Mouse (Mus musculus) ovary, postnatal 10 days (tissue): ENCODE data around the gene Pdzd7.
A peak's percentile ranks its signal among the peaks of the same experiment; 100 is the strongest.
"Not testable (repeated sequence)": the region's sequence is repeated elsewhere in the genome, so short reads cannot be mapped to it uniquely, and the experiment has no call there.

Experiments used
- DNase-seq: peaks from one replicate; pipeline ENCODE4 v3.0.0; 2022; ENCODE audit warnings: low spot score

Gene Pdzd7

GRCm38 (mm10) chr19:45058113-45058839, 12.8 kb upstream of the Pdzd7 start:
- DNase-seq, result peak; percentile 66

GRCm38 (mm10) chr19:45057724-45058112, 12.2 kb upstream of the Pdzd7 start:
- no peak for DNase-seq

GRCm38 (mm10) chr19:45056908-45057698, 11.6 kb upstream of the Pdzd7 start:
- no peak for DNase-seq

- no peak for DNase-seq
Observed at GRCm38 (mm10) chr19:45056364-45056763, 10.8 kb upstream of the Pdzd7 start.

- no peak for DNase-seq
Observed at GRCm38 (mm10) chr19:45054892-45055690, 9.6 kb upstream of the Pdzd7 start.

GRCm38 (mm10) chr19:45053451-45053850, 7.9 kb upstream of the Pdzd7 start:
- DNase-seq, result no peak

GRCm38 (mm10) chr19:45049523-45049922, 4.0 kb upstream of the Pdzd7 start:
- DNase-seq, result no peak

- DNase-seq, result no peak
Observed at GRCm38 (mm10) chr19:45048644-45049365, 3.3 kb upstream of the Pdzd7 start.

GRCm38 (mm10) chr19:45047935-45048643, 2.6 kb upstream of the Pdzd7 start:
- no peak for DNase-seq

GRCm38 (mm10) chr19:45047417-45047934, 2.0 kb upstream of the Pdzd7 start, which contains the start of gene Sfxn3:
Sfxn3 (plus strand) TSS chr19:45047503.
- peak; percentile 87 for DNase-seq

- peak; percentile 44 for DNase-seq
Observed at GRCm38 (mm10) chr19:45046523-45047321, 1.2 kb upstream of the Pdzd7 start.

- DNase-seq, result no peak
Observed at GRCm38 (mm10) chr19:45045236-45045635, 281 bp downstream of the Pdzd7 start.

- no peak for DNase-seq
Observed at GRCm38 (mm10) chr19:45044389-45044927, 1.1 kb downstream of the Pdzd7 start.

GRCm38 (mm10) chr19:45040214-45040613, 5.3 kb downstream of the Pdzd7 start:
- DNase-seq, result no peak

- not testable (repeated sequence) for DNase-seq
Observed at GRCm38 (mm10) chr19:45038198-45038597, 7.3 kb downstream of the Pdzd7 start.

- no peak for DNase-seq
Observed at GRCm38 (mm10) chr19:45036867-45037266, 8.7 kb downstream of the Pdzd7 start.

GRCm38 (mm10) chr19:45032570-45033332, 12.8 kb downstream of the Pdzd7 start:
- DNase-seq, result no peak

GRCm38 (mm10) chr19:45031780-45032179, 13.7 kb downstream of the Pdzd7 start:
- no peak for DNase-seq
